Mouse (Mus musculus) kidney, embryonic 14.5 days (tissue): Measurements from ENCODE around the gene Ptprn. TPM values are rescaled to one million over a fixed set of nuclear protein-coding genes. Genes with fewer than 3 reads are reported as not detected.
"Not testable (repeated sequence)": the region's sequence is repeated elsewhere in the genome, so short reads cannot be mapped to it uniquely, and the experiment has no call there.

Experiments
- ATAC-seq: fragments of 200-750 bp; cut with Nextera tagmentation; 2 replicates; pipeline ENCODE4 v1.8.0; 2017; ENCODE audit warnings: moderate number of reproducible peaks, mild to moderate bottlenecking, moderate TSS enrichment, moderate library complexity; ENCODE audit not compliant: low FRiP score, low TSS enrichment
- H3K27ac ChIP-seq: fragments of 300-500 bp; sonication (generic); 2 replicates; pipeline ENCODE4 v1.5.1; 2014; ENCODE audit warnings: low read depth, mild to moderate bottlenecking, low read length, moderate library complexity, mixed read lengths
- H3K27me3 ChIP-seq: fragments of 300-500 bp; sonication (generic); 2 replicates; pipeline ENCODE4 v1.6.1; 2014; ENCODE audit warnings: mild to moderate bottlenecking, low read length; ENCODE audit not compliant: control insufficient read depth, insufficient read depth
- H3K36me3 ChIP-seq: fragments of 300-500 bp; sonication (generic); 2 replicates; pipeline ENCODE4 v1.6.1; 2014; ENCODE audit warnings: low read length, mixed read lengths; ENCODE audit not compliant: control insufficient read depth, insufficient read depth
- H3K4me1 ChIP-seq: fragments of 300-500 bp; sonication (generic); 2 replicates; pipeline ENCODE4 v1.6.1; 2014; ENCODE audit warnings: low read length, mixed read lengths; ENCODE audit not compliant: control insufficient read depth, insufficient read depth
- H3K4me2 ChIP-seq: fragments of 300-500 bp; sonication (generic); replicated peaks from 2 replicates; pipeline ENCODE4 v1.6.1; 2014; ENCODE audit warnings: low read depth, mild to moderate bottlenecking, low read length
- H3K4me3 ChIP-seq: fragments of 300-500 bp; sonication (generic); 2 replicates; pipeline ENCODE4 v1.5.1; 2014; ENCODE audit warnings: mild to moderate bottlenecking, low read length
- H3K9ac ChIP-seq: fragments of 300-500 bp; sonication (generic); 2 replicates; pipeline ENCODE4 v1.6.1; 2014; ENCODE audit warnings: low read depth, mild to moderate bottlenecking, low read length, moderate library complexity
- H3K9me3 ChIP-seq: fragments of 300-500 bp; sonication (generic); 2 replicates; pipeline ENCODE4 v1.6.1; 2016; ENCODE audit warnings: low read length; ENCODE audit not compliant: control insufficient read depth
- WGBS: fragments of 180-500 bp; shearing (Covaris S2); extraction: QIAGEN DNeasy Blood & Tissue Kit; methylation state at CpG from one replicate; pipeline ENCODE4 v1.1.7; 2014; 5-methylcytosine and 5-hydroxymethylcytosine counted together
- polyA plus RNA-seq: library from polyadenylated mRNA; unstranded; fragments of >200 nt; fragmentation: Nextera tagmentation; extraction: Ambion mirVana; gene quantifications from 2 replicates; pipeline ENCODE4 v1.2.1, GENCODE M21; 2014

Gene Ptprn
- polyA plus RNA-seq, 1 experiment from 2014 or later, result 0.08 TPM

GRCm38 (mm10) chr1:75247071-75247930, 17.0 kb downstream of the Ptprn start:
- 80% methylated on average over 16 of the region's 16 CpGs for WGBS
- ATAC-seq, result no peak
- Histone ChIP-seq H3K4me2 (no peak overlapping the region), H3K27ac (no peak overlapping the region), H3K9me3 (no peaks in the 10 kb centered on the region), H3K4me1 (peaks cover 12% of the 10 kb centered on the region), H3K27me3 (no peaks in the 10 kb centered on the region), H3K4me3 (no peak overlapping the region), H3K9ac (no peak overlapping the region), H3K36me3 (peaks cover 8% of the 10 kb centered on the region; the same call in 1 of the 2 replicates)

- peaks cover 15% of the 10 kb centered on the region; the same call in 1 of the 2 replicates for H3K36me3 ChIP-seq
- no peak overlapping the region for H3K4me2 ChIP-seq
- H3K27ac ChIP-seq, result no peak overlapping the region
- H3K4me3 ChIP-seq, result no peak overlapping the region
- no peaks in the 10 kb centered on the region for H3K9me3 ChIP-seq
- 18% methylated on average over 4 of the region's 4 CpGs for WGBS
- no peaks in the 10 kb centered on the region for H3K27me3 ChIP-seq
- no peak overlapping the region for H3K9ac ChIP-seq
- peaks cover 8% of the 10 kb centered on the region; the same call in 1 of the 2 replicates for H3K4me1 ChIP-seq
- peak; percentile 72; the same call in 1 of the 2 replicates for ATAC-seq
These were observed 19.5 kb downstream of the Ptprn start for GRCm38 (mm10) chr1:75244836-75245235.

- Histone ChIP-seq H3K27me3 (no peaks in the 10 kb centered on the region), H3K27ac (no peak overlapping the region), H3K9me3 (no peaks in the 10 kb centered on the region), H3K36me3 (peaks cover 15% of the 10 kb centered on the region; the same call in 1 of the 2 replicates), H3K4me3 (no peak overlapping the region), H3K4me2 (no peak overlapping the region), H3K9ac (no peak overlapping the region), H3K4me1 (peaks cover 8% of the 10 kb centered on the region; the same call in 1 of the 2 replicates)
- ATAC-seq, result peak; percentile 5; the same call in 1 of the 2 replicates
- 91% methylated on average over 12 of the region's 12 CpGs for WGBS
These were observed 20.0 kb downstream of the Ptprn start for GRCm38 (mm10) chr1:75244175-75244826.

- no peak overlapping the region for H3K4me2 ChIP-seq
- ATAC-seq, result no peak
- H3K4me1 ChIP-seq, result peaks cover 7% of the 10 kb centered on the region; the same call in 1 of the 2 replicates
- H3K4me3 ChIP-seq, result no peak overlapping the region
- H3K9me3 ChIP-seq, result no peaks in the 10 kb centered on the region
- H3K36me3 ChIP-seq, result peaks cover 17% of the 10 kb centered on the region; the same call in 1 of the 2 replicates
- H3K27me3 ChIP-seq, result no peaks in the 10 kb centered on the region
- no peak overlapping the region for H3K27ac ChIP-seq
- H3K9ac ChIP-seq, result no peak overlapping the region
- WGBS, result 94% methylated on average over 14 of the region's 14 CpGs
These were observed 20.9 kb downstream of the Ptprn start for GRCm38 (mm10) chr1:75243411-75243810.

- no peak overlapping the region for H3K27ac ChIP-seq
- H3K27me3 ChIP-seq, result no peaks in the 10 kb centered on the region
- peaks cover 17% of the 10 kb centered on the region; the same call in 1 of the 2 replicates for H3K36me3 ChIP-seq
- no peak overlapping the region for H3K4me2 ChIP-seq
- H3K9ac ChIP-seq, result no peak overlapping the region
- H3K4me1 ChIP-seq, result peaks cover 14% of the 10 kb centered on the region
- 88% methylated on average over 10 of the region's 10 CpGs for WGBS
- no peaks in the 10 kb centered on the region for H3K9me3 ChIP-seq
- H3K4me3 ChIP-seq, result no peak overlapping the region
- no peak for ATAC-seq
These were observed 24.7 kb downstream of the Ptprn start for GRCm38 (mm10) chr1:75239591-75239990.

- Histone ChIP-seq H3K4me2 (peak within 1 kb of the TSS; percentile 93), H3K36me3 (peaks cover 4% of the 10 kb centered on the region; the same call in 1 of the 2 replicates), H3K27me3 (no peaks in the 10 kb centered on the region), H3K4me1 (peaks cover 14% of the 10 kb centered on the region), H3K4me3 (peak within 1 kb of the TSS; percentile 71), H3K9me3 (no peaks in the 10 kb centered on the region), H3K27ac (peak within 1 kb of the TSS; percentile 62; the same call in 1 of the 2 replicates), H3K9ac (peak within 1 kb of the TSS; percentile 84)
- ATAC-seq, result peak; percentile 92
- under 1% methylated on average over 63 of the region's 64 CpGs for WGBS
These were observed 27.9 kb downstream of the Ptprn start, which contains the start of gene Dnajb2 for GRCm38 (mm10) chr1:75236117-75237050. Dnajb2 (plus strand) TSS chr1:75236406.

- WGBS, result 3% methylated on average over 8 of the region's 8 CpGs
- Histone ChIP-seq H3K27me3 (no peaks in the 10 kb centered on the region), H3K9ac (no peak overlapping the region), H3K36me3 (0 out of 2 replicates have a peak, but pooled peaks cover 2% of the 10 kb centered on the region), H3K4me1 (peaks cover 14% of the 10 kb centered on the region), H3K4me2 (no peak overlapping the region), H3K27ac (no peak overlapping the region), H3K4me3 (no peak overlapping the region), H3K9me3 (no peaks in the 10 kb centered on the region)
- ATAC-seq, result no peak
These were observed 29.7 kb downstream of the Ptprn start for GRCm38 (mm10) chr1:75234606-75235005.

GRCm38 (mm10) chr1:75232489-75232888, 31.8 kb downstream of the Ptprn start:
- peaks cover 14% of the 10 kb centered on the region for H3K4me1 ChIP-seq
- ATAC-seq, H3K9ac ChIP-seq, H3K4me2 ChIP-seq, H3K27ac ChIP-seq, H3K36me3 ChIP-seq, H3K27me3 ChIP-seq, H3K4me3 ChIP-seq, H3K9me3 ChIP-seq: not testable (repeated sequence)
- WGBS, result 70% methylated on average over 4 of the region's 4 CpGs
